Mouse (Mus musculus) E14TG2a.4 (cell line): ENCODE results near the gene Trim61.

Source experiments
- CTCF ChIP-seq: conservative IDR thresholded peaks from 2 replicates; pipeline ENCODE4 v1.5.1; 2014; ENCODE audit warnings: low read length
- NANOG ChIP-seq: IDR thresholded peaks from 2 replicates; pipeline ENCODE4 v1.6.1; 2014; ENCODE audit warnings: borderline replicate concordance, low read length, mixed read lengths
- POU5F1 ChIP-seq: IDR thresholded peaks from 2 replicates; pipeline ENCODE4 v1.6.1; 2014; ENCODE audit warnings: low read length, borderline replicate concordance

DNA sequence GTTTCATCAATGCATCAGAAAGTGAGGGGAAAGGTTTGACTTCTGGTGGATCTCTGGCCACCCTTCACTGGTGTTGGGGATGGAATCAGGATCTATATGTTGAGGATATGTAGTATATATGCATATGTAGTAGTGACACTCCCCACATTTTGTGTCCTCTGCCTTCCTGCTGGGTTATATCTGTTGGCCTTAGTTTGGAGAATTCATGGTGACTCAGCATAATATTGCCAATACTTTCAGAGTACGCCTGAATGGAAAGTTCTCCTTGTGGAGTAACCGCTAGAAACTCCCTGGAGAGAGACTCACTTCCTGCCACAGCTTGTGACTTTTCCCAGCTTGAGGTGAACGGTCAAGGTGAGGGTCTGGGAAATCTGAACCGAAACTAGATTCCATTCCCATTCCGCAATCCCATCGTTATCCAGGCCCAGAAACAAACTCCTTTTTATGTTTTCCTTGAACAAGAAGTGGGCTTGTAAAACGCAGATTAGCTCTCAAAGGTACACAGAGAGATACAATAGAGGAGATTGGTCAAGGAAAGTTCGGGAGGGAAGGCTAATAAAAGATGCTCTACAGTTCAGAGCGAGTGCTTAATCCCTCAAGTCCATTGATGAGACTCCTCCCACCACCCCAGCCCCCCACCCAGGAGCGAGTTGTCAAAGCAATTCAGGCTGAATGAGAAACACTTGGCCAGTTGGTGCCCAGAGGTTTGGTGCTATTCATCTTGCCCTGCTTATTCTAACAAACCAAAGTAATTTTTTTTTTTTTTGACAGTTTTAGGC, 49.6 kb upstream of the Trim61 start:
- TF ChIP-seq CTCF: no peak
- no peak; the same call in 1 of the 2 replicates for TF ChIP-seq NANOG
- TF ChIP-seq POU5F1: no peak
